Mouse (Mus musculus): ENCODE measurements around the gene Gm20604. TPM values are rescaled to one million over a fixed set of nuclear protein-coding genes. Genes with fewer than 3 reads are reported as not detected.

Gene Gm20604
- polyA plus RNA-seq (2015; fragmentation: Nextera tagmentation; extraction: Ambion mirVana) = 41.1 and 42.4 TPM in 2 replicates

- Histone ChIP-seq H3K27me3 (no peaks in the 10 kb centered on the region), H3K4me1 (replicated peaks) (peaks cover 35% of the 10 kb centered on the region), H3K4me2 (replicated peaks) (peak within 1 kb of the TSS; percentile 80), H3K9me3 (no peaks in the 10 kb centered on the region), H3K9ac (replicated peaks) (peak within 1 kb of the TSS; percentile 79), H3K4me3 (replicated peaks) (peak within 1 kb of the TSS; percentile 70), H3K36me3 (peaks cover 7% of the 10 kb centered on the region), H3K27ac (peak within 1 kb of the TSS; percentile 90)
- no peak for ATAC-seq
- under 1% methylated on average over 10 of the region's 10 CpGs for WGBS
Observed at GRCm38 (mm10) chr12:102758403-102758756, at the start of gene Gm20604. Gene Gm20604 (minus strand): TSS chr12:102758672.

- no peaks in the 10 kb centered on the region for H3K27me3 ChIP-seq
- H3K36me3 ChIP-seq = peaks cover 23% of the 10 kb centered on the region
- no peak overlapping the region for H3K4me2 ChIP-seq (replicated peaks)
- WGBS = 97% methylated on average over 2 of the region's 2 CpGs
- no peak overlapping the region for H3K4me3 ChIP-seq (replicated peaks)
- H3K27ac ChIP-seq = no peak overlapping the region
- H3K4me1 ChIP-seq (replicated peaks) = no peaks in the 10 kb centered on the region
- no peak overlapping the region for H3K9ac ChIP-seq (replicated peaks)
- ATAC-seq = no peak
- no peaks in the 10 kb centered on the region for H3K9me3 ChIP-seq
Observed at GRCm38 (mm10) chr12:102799528-102799927, 41.1 kb upstream of the Gm20604 start.

GRCm38 (mm10) chr12:102787927-102788326, 29.5 kb upstream of the Gm20604 start:
- Histone ChIP-seq H3K27me3 (no peaks in the 10 kb centered on the region), H3K9ac (replicated peaks) (no peak overlapping the region), H3K4me3 (replicated peaks) (no peak overlapping the region), H3K4me2 (replicated peaks) (no peak overlapping the region), H3K27ac (no peak overlapping the region), H3K4me1 (replicated peaks) (no peaks in the 10 kb centered on the region), H3K36me3 (peaks cover 75% of the 10 kb centered on the region), H3K9me3 (no peaks in the 10 kb centered on the region)
- WGBS = 92% methylated on average over 7 of the region's 7 CpGs
- ATAC-seq = no peak

- no peaks in the 10 kb centered on the region for H3K27me3 ChIP-seq
- H3K27ac ChIP-seq = no peak overlapping the region
- H3K36me3 ChIP-seq = peaks cover 63% of the 10 kb centered on the region
- H3K9ac ChIP-seq (replicated peaks) = no peak overlapping the region
- WGBS = 85% methylated on average over 5 of the region's 5 CpGs
- no peaks in the 10 kb centered on the region for H3K4me1 ChIP-seq (replicated peaks)
- H3K4me2 ChIP-seq (replicated peaks) = no peak overlapping the region
- no peak for ATAC-seq
- no peak overlapping the region for H3K4me3 ChIP-seq (replicated peaks)
- H3K9me3 ChIP-seq = no peaks in the 10 kb centered on the region
Observed at GRCm38 (mm10) chr12:102785593-102785985, 27.1 kb upstream of the Gm20604 start.

GRCm38 (mm10) chr12:102784899-102785592, 26.6 kb upstream of the Gm20604 start:
- no peak overlapping the region for H3K27ac ChIP-seq
- H3K27me3 ChIP-seq = no peaks in the 10 kb centered on the region
- no peak for ATAC-seq
- no peak overlapping the region for H3K4me2 ChIP-seq (replicated peaks)
- H3K9ac ChIP-seq (replicated peaks) = no peak overlapping the region
- no peaks in the 10 kb centered on the region for H3K9me3 ChIP-seq
- peaks cover 58% of the 10 kb centered on the region for H3K36me3 ChIP-seq
- no peak overlapping the region for H3K4me3 ChIP-seq (replicated peaks)
- no peaks in the 10 kb centered on the region for H3K4me1 ChIP-seq (replicated peaks)
- 94% methylated on average over 19 of the region's 19 CpGs for whole genome bisulfite sequencing

- H3K27me3 ChIP-seq = no peaks in the 10 kb centered on the region
- H3K36me3 ChIP-seq = peaks cover 46% of the 10 kb centered on the region
- no peak overlapping the region for H3K9ac ChIP-seq (replicated peaks)
- 94% methylated on average over 5 of the region's 5 CpGs for WGBS
- H3K27ac ChIP-seq = no peak overlapping the region
- H3K4me3 ChIP-seq (replicated peaks) = no peak overlapping the region
- H3K4me1 ChIP-seq (replicated peaks) = no peaks in the 10 kb centered on the region
- no peak overlapping the region for H3K4me2 ChIP-seq (replicated peaks)
- H3K9me3 ChIP-seq = no peaks in the 10 kb centered on the region
- ATAC-seq = no peak
Observed at GRCm38 (mm10) chr12:102782841-102783240, 24.4 kb upstream of the Gm20604 start.

- no peaks in the 10 kb centered on the region for H3K4me1 ChIP-seq (replicated peaks)
- 48% methylated on average over 3 of the region's 3 CpGs for WGBS
- no peak overlapping the region for H3K4me2 ChIP-seq (replicated peaks)
- no peak overlapping the region for H3K9ac ChIP-seq (replicated peaks)
- H3K4me3 ChIP-seq (replicated peaks) = no peak overlapping the region
- no peaks in the 10 kb centered on the region for H3K27me3 ChIP-seq
- peaks cover 44% of the 10 kb centered on the region for H3K36me3 ChIP-seq
- H3K9me3 ChIP-seq = no peaks in the 10 kb centered on the region
- H3K27ac ChIP-seq = no peak overlapping the region
- ATAC-seq = no peak
Observed at GRCm38 (mm10) chr12:102779452-102779851, 21.0 kb upstream of the Gm20604 start.

- no peak for ATAC-seq
- no peak overlapping the region for H3K27ac ChIP-seq
- no peaks in the 10 kb centered on the region for H3K9me3 ChIP-seq
- 67% methylated on average over 5 of the region's 5 CpGs for WGBS
- H3K4me1 ChIP-seq (replicated peaks) = no peaks in the 10 kb centered on the region
- H3K27me3 ChIP-seq = no peaks in the 10 kb centered on the region
- H3K4me3 ChIP-seq (replicated peaks) = no peak overlapping the region
- H3K9ac ChIP-seq (replicated peaks) = no peak overlapping the region
- no peak overlapping the region for H3K4me2 ChIP-seq (replicated peaks)
- H3K36me3 ChIP-seq = peaks cover 47% of the 10 kb centered on the region
Observed at GRCm38 (mm10) chr12:102778151-102778550, 19.7 kb upstream of the Gm20604 start.

- H3K4me1 ChIP-seq (replicated peaks) = no peaks in the 10 kb centered on the region
- no peak overlapping the region for H3K27ac ChIP-seq
- WGBS = 94% methylated on average over 14 of the region's 14 CpGs
- no peaks in the 10 kb centered on the region for H3K27me3 ChIP-seq
- no peak for ATAC-seq
- no peak overlapping the region for H3K4me2 ChIP-seq (replicated peaks)
- no peak overlapping the region for H3K4me3 ChIP-seq (replicated peaks)
- H3K9ac ChIP-seq (replicated peaks) = no peak overlapping the region
- peaks cover 61% of the 10 kb centered on the region for H3K36me3 ChIP-seq
- H3K9me3 ChIP-seq = no peaks in the 10 kb centered on the region
Observed at GRCm38 (mm10) chr12:102776035-102776434, 17.6 kb upstream of the Gm20604 start.

- H3K36me3 ChIP-seq = peaks cover 89% of the 10 kb centered on the region
- H3K9ac ChIP-seq (replicated peaks) = no peak overlapping the region
- no peak for ATAC-seq
- no peaks in the 10 kb centered on the region for H3K9me3 ChIP-seq
- WGBS = 97% methylated on average over 5 of the region's 5 CpGs
- no peak overlapping the region for H3K27ac ChIP-seq
- H3K4me1 ChIP-seq (replicated peaks) = no peaks in the 10 kb centered on the region
- H3K4me3 ChIP-seq (replicated peaks) = no peak overlapping the region
- H3K4me2 ChIP-seq (replicated peaks) = no peak overlapping the region
- H3K27me3 ChIP-seq = no peaks in the 10 kb centered on the region
Observed at GRCm38 (mm10) chr12:102772676-102773075, 14.2 kb upstream of the Gm20604 start.

GRCm38 (mm10) chr12:102771601-102772000, 13.1 kb upstream of the Gm20604 start:
- Histone ChIP-seq H3K4me3 (replicated peaks) (no peak overlapping the region), H3K4me1 (replicated peaks) (no peaks in the 10 kb centered on the region), H3K9ac (replicated peaks) (no peak overlapping the region), H3K27me3 (no peaks in the 10 kb centered on the region), H3K4me2 (replicated peaks) (no peak overlapping the region), H3K27ac (no peak overlapping the region), H3K36me3 (peaks cover 89% of the 10 kb centered on the region), H3K9me3 (no peaks in the 10 kb centered on the region)
- WGBS = 98% methylated on average over 8 of the region's 8 CpGs
- no peak for ATAC-seq

GRCm38 (mm10) chr12:102769000-102769399, 10.5 kb upstream of the Gm20604 start:
- Histone ChIP-seq H3K9me3 (no peaks in the 10 kb centered on the region), H3K4me2 (replicated peaks) (no peak overlapping the region), H3K9ac (replicated peaks) (no peak overlapping the region), H3K27ac (no peak overlapping the region), H3K4me1 (replicated peaks) (no peaks in the 10 kb centered on the region), H3K4me3 (replicated peaks) (no peak overlapping the region), H3K27me3 (no peaks in the 10 kb centered on the region), H3K36me3 (peaks cover 86% of the 10 kb centered on the region)
- 91% methylated on average over 4 of the region's 4 CpGs for WGBS
- no peak for ATAC-seq

- Histone ChIP-seq H3K4me1 (replicated peaks) (peaks cover 15% of the 10 kb centered on the region), H3K27me3 (no peaks in the 10 kb centered on the region), H3K9ac (replicated peaks) (no peak overlapping the region), H3K4me2 (replicated peaks) (no peak overlapping the region), H3K36me3 (peaks cover 46% of the 10 kb centered on the region), H3K9me3 (no peaks in the 10 kb centered on the region), H3K27ac (no peak overlapping the region), H3K4me3 (replicated peaks) (no peak overlapping the region)
- ATAC-seq = no peak
Observed at GRCm38 (mm10) chr12:102763696-102764095, 5.2 kb upstream of the Gm20604 start.

Measured in midbrain, embryonic 13.5 days (tissue).